Mouse (Mus musculus): ENCODE data around the gene Notch2.
"Not testable (repeated sequence)": the region's sequence is repeated elsewhere in the genome, so short reads cannot be mapped to it uniquely, and the experiment has no call there.

The Notch2 gene

DNA sequence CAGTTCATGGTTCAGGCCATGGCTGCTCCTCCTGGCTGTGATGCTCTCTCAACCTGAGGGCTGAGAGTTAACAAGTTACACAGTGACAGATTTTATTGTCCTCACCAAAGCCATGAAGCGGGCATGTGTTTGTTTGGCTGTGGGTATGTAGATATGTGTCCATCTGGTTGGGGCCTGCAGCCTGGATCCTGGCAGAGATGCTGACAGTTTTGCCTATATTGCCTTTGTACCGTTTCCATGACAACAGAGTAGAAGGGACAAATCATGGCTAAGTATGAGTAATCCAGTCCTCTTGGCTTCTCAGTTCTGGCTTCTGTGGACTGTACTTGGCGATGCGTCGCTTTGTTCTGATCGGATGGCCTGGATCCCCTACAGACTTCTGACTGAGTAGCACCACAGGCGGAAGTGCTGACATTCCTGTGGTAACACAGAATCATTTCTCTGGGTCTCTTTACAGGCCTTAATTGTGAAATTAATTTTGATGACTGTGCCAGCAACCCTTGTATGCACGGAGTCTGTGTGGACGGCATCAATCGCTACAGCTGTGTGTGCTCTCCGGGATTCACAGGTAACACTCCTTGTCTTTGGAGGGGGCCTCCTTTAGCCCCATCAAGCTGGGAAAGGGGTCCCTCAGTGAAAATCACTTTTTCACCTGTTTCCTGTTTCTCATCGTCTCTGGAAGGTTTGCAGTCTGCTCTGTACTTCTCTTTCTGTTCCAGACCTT, 93.4 kb downstream of the Notch2 start:
- peak; percentile 47 for DNase-seq

GRCm38 (mm10) chr3:98108416-98108815, 95.1 kb downstream of the Notch2 start:
- no peak for DNase-seq

DNA sequence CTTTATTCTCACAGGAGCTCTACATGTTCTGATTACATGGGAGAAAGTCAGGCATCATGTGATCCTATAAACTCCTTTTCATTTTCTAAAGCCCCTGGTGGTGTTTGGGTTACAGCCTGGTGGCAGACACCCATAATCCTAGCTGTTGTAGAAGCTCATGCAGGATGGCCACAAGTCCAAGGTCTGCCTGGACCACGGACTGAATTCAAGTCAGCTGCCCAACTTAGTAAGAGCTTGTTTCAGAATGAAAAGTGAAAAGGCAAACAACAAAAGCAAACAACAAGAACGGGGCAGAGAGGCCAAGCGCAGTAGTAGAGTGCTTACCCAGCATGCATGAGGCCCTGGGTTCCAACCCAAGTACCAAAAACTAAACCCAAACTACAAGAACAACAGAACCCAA, 95.5 kb downstream of the Notch2 start:
- no peak for DNase-seq

DNA sequence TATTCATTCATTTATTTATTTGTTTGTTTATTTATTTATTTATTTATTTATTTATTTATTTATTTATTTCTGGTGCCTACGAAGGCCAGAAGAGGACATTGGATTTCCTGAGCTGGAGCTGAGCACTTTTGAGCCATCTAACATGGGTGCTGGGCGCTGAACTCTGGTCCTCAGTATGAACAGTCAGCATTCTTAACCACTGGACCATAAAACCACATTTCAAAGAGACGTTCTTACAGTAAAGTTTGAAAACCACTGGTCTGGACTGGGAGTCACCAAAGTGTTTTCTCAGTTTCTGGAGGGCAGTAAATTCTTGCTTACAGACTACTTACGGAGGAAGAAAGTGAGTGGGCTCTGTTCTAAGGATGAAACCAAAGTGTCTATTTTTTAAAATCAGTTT, 97.3 kb downstream of the Notch2 start:
- no peak for DNase-seq

GRCm38 (mm10) chr3:98118252-98118651, 104.9 kb downstream of the Notch2 start:
- DNase-seq: no peak

- no peak for DNase-seq
Observed at GRCm38 (mm10) chr3:98119338-98119737, 106.0 kb downstream of the Notch2 start.

DNA sequence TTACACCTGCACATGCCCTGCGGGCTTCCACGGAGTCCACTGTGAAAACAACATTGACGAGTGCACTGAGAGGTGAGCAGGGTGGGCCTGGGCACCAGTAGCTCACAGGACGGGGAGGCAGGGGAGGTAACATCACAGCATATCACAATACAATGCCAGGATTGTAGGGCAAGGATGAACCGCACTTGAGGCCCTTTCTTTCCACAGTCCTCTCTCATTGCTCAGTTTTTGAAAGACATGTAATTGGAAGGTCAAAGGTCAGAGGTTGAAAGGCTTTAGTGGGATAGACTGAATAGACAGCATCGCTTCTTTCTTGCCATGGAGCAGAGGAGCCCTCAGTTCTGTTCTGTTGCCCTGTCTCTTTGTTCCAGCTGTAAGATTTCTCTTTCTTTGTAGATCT, 107.6 kb downstream of the Notch2 start:
- no peak for DNase-seq

GRCm38 (mm10) chr3:98127775-98128174, 114.4 kb downstream of the Notch2 start:
- no peak for DNase-seq

DNA sequence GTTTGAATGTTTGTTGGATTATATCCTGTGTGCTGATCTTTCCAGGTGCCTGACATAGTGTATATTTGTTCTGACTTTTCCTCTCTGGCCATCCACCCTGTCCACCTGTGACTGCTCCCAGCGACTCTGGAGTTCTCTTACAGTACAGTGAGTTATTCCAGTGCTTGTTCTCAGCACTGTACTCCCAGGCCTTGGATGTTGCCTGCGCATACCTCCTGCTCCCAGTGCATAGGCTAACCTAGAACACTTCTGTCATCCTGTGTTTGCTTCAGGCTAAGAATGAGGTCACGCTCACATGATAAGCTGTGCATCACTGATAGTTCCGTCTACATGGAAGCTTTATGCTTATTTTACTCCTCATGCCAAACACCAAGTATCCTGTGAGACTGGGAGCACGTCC, 115.4 kb downstream of the Notch2 start:
- DNase-seq: no peak

GRCm38 (mm10) chr3:98132140-98132539, 118.8 kb downstream of the Notch2 start:
- DNase-seq: not testable (repeated sequence)

- DNase-seq: no peak
Observed at GRCm38 (mm10) chr3:98132636-98133035, 119.3 kb downstream of the Notch2 start.

- DNase-seq: no peak
Observed at GRCm38 (mm10) chr3:98141456-98141855, 128.1 kb downstream of the Notch2 start.

DNA sequence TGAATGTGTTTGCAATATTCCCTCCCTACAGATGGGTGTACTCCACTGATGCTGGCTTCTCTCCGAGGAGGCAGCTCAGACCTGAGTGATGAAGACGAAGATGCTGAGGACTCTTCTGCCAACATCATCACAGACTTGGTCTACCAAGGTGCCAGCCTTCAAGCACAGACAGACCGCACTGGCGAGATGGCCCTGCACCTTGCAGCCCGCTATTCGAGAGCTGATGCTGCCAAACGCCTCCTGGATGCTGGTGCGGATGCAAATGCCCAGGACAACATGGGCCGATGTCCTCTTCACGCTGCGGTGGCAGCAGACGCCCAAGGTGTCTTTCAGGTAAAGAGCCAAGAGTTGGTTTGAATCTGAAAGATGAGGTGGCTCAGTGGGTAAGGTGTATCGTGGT, 129.5 kb downstream of the Notch2 start:
- DNase-seq: no peak

DNA sequence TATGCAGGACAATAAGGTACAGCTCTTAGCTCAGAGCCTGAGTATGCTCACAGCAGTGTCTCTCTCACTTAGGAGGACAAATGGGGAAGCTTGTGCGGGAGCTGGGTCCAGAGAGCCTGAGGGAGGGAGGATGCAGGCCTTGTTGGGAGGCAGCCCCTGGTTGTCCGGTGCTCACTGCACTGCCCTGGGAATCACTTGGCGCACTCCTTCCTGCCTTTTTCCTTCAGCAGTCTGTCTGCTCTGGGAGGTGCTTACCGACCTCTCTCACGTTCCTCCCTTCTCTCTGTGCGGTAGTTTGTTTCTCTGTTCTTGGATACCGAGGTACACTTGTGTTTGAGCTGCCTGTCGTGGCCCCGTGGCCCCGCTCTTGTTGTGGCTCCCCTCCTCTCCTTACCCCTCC, 131.9 kb downstream of the Notch2 start:
- DNase-seq: no peak

- DNase-seq: no peak
Observed at GRCm38 (mm10) chr3:98146471-98147410, 133.4 kb downstream of the Notch2 start.

DNA sequence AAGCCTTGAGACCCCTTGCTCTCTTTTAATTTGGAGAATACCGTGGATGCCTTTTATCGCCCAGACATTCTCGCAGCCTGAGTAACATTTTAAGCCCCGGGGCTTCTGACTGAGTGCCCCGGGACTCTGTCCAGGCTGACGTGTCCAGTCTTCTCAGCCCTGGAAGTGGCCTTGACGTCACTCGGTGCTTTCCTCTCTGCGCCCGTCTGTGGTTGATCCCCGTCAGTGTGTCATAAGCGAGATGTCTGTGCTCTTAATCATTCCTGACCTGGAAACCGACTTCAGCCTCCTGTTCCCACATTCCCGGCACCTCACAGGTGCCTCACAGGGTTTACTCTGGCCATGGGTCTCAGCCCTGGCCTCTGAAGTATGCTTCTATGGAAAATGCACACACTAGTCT, 134.4 kb downstream of the Notch2 start:
- DNase-seq: no peak

GRCm38 (mm10) chr3:98149881-98150280, 136.6 kb downstream of the Notch2 start:
- no peak for DNase-seq

DNA sequence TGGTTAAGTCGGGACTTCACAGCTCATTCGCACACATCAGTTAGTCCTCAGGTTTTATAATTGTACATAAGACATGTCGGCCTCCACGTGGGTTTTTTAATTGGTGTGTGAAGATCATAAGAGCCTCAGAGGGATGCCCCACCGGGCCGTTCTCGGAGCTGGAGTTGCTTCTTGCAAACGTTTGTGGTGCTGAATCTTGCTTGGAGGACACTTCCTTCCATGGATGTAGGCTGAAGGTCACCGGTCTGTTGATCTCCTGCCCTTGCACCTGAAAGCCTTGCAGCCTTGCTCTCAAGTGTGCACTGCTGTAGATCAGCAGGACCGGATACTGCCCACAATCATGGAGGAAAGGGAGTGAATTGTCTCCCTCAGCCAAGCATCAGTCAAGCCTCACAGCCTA, 137.7 kb downstream of the Notch2 start:
- no peak for DNase-seq

DNA sequence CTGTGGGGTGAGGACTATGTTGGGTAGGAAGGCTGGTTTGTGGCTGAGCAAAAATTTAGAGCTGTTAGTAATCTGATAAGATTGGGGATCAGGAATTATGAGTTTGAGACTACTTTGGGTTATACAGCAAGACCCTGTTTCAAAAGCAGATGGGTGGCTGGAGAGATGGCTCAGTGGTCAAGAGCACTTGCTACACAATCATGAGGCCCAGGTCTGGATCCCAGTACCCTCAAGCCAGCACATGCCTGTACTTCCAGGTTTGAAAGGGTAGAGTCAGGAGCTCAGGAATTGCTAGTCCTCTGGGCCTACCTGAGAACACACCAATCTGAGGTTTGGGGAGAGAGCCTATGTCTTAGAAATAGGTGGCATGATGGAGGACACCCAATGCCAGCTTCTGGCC, 140.1 kb downstream of the Notch2 start:
- no peak for DNase-seq

DNA sequence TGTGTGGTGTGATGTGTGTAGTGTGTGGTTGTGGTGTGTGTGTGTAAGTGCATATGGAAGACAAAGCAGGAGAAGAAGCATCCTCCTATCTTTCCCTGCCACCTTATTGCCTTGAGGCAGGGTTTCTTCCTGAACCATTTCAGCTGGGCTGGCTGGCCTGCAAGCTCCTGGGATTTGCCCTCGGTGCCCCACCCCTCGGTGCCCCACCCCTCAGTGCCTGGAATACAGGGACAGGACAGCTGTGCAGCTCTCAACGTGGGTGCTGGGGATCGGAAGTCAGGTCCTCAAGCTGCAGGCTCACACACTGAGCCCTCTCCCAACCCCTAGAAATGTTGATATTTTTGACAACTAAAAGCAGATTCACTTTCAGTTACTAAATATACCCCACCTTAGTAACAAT, 142.8 kb downstream of the Notch2 start:
- DNase-seq: no peak

DNA sequence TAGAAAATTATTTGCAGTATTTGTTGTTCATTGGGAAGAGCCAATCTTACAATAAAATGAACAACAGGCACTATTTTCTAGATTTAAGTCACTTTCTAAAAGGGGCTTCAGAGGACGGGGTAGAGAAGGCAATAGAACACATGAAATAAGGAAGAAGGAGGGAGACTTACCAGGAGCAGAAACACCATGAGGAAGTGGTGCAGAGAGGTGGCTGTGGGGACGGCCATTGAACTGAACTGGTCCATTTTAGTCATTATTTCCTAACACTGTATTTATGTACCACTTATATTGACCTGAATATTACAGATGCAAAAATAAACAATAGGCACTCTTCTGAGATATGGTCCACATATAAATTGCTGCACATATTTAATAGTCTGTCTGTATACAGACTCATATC, 143.7 kb downstream of the Notch2 start:
- DNase-seq: no peak

DNA sequence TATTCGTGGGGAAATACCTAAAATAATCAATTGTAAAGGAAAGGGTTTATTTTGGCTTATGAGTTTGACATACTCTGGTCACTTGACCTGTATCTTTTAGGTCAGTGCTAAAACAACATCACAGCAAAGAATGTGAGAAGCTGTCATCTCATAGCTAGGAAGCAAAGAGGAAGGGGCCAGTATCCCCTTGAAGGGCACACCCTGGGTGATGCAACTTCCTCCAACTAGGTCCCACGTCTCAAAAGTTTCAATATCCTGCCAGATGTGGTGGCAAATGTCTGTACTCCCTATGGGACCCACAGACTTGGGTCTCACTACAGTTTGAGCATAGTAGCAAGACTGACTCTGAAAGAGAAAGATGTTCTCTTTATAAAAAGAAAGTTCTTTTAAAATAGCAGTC, 144.3 kb downstream of the Notch2 start:
- no peak for DNase-seq

- DNase-seq: no peak
Observed at GRCm38 (mm10) chr3:98158646-98159045, 145.3 kb downstream of the Notch2 start.

- DNase-seq: no peak
Observed at GRCm38 (mm10) chr3:98159289-98159688, 146.0 kb downstream of the Notch2 start.
